Comparison of ENCODE assay signal across 14 mouse cellular contexts in the genomic region with DNA sequence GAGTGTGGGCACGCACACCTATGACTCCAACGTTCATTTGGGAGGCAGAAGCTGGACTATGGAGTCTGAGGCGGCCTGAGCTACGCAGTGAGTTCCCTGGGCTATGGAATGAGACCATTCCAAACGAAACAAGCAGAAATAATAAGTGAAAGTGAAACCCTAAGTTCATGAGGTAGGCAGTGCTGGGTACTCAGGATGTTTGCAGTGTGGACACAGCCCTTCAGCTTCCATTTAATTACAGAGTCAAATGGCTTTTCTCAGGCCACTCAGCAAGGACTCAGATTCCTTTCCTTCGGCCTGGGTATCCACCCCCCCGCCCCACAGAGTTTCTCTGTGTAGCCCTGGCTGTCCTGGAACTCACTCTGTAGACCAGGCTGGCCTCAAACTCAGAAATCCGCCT.
"Had no signal": no experiment of that assay in that cellular context is flagged by ENCODE, and none has a peak within 500 bp of the region (broad histone marks: within the 10 kb centered on the region; RNA-seq: fewer than 3 reads in every experiment).

No protein-coding gene starts in this region.

- H3K4me2 ChIP-seq: heart, embryonic 11.5 days; heart, embryonic 13.5 days; heart, embryonic 15.5 days; hindbrain, embryonic 13.5 days; hindbrain, embryonic 15.5 days; kidney, embryonic 15.5 days; limb, embryonic 13.5 days; limb, embryonic 15.5 days had no signal

- H3K4me3 ChIP-seq: heart, adult 2 months; heart, embryonic 13.5 days; heart, embryonic 15.5 days; hindbrain, embryonic 13.5 days; hindbrain, embryonic 15.5 days; kidney, embryonic 15.5 days; limb, embryonic 13.5 days; limb, embryonic 15.5 days had no signal

- H3K27ac ChIP-seq: heart, adult 2 months; heart, embryonic 13.5 days; heart, embryonic 15.5 days; hindbrain, embryonic 13.5 days; hindbrain, embryonic 15.5 days; hindbrain, postnatal 0 days; kidney, embryonic 15.5 days; kidney, postnatal 0 days; limb, embryonic 13.5 days; limb, embryonic 15.5 days had no signal

- H3K27me3 ChIP-seq: heart, embryonic 13.5 days; heart, embryonic 15.5 days; hindbrain, embryonic 13.5 days; hindbrain, embryonic 15.5 days; kidney, embryonic 15.5 days; limb, embryonic 13.5 days; limb, embryonic 15.5 days had no signal

- H3K9me3 ChIP-seq: heart, embryonic 13.5 days; heart, embryonic 15.5 days; hindbrain, embryonic 13.5 days; hindbrain, embryonic 15.5 days; kidney, embryonic 15.5 days; limb, embryonic 13.5 days; limb, embryonic 15.5 days had no signal

- H3K4me1 ChIP-seq: hindbrain, embryonic 13.5 days; hindbrain, embryonic 15.5 days; kidney, embryonic 15.5 days; limb, embryonic 13.5 days; limb, embryonic 15.5 days had no signal

- DNase-seq: gastrocnemius, postnatal 36 days; kidney, adult 11 months had no signal

- H3K9ac ChIP-seq: forebrain, postnatal 0 days; heart, embryonic 15.5 days; hindbrain, embryonic 15.5 days; kidney, embryonic 15.5 days; limb, embryonic 13.5 days; limb, embryonic 15.5 days had no signal
